Mouse (Mus musculus) spleen, adult 2 months (tissue): ENCODE measurements around the gene 1700003E16Rik. TPM values are rescaled to one million over a fixed set of nuclear protein-coding genes. Genes with fewer than 3 reads are reported as not detected.
A peak's percentile ranks its signal among the peaks of the same experiment; 100 is the strongest.

ENCODE experiments used
- DNase-seq, 2 experiments: peaks; one replicate each; pipeline versions ENCODE4 v3.0.0 to v3.0.0-alpha.2; 2012 to 2021; ENCODE audit warnings: low spot score in 2 of 2, low read depth in 1 of 2
- H3K27ac ChIP-seq: fragments of 200-500 bp; 2 replicates; pipeline ENCODE4 v1.5.1; 2012; ENCODE audit warnings: low read length, inconsistent platforms; ENCODE audit not compliant: insufficient read depth
- H3K27me3 ChIP-seq: fragments of 200-500 bp; 2 replicates; pipeline ENCODE4 v1.6.1; 2012; ENCODE audit warnings: mild to moderate bottlenecking, moderate library complexity, low read length, inconsistent platforms; ENCODE audit not compliant: control insufficient read depth, insufficient read depth
- H3K36me3 ChIP-seq: fragments of 200-500 bp; 2 replicates; pipeline ENCODE4 v1.6.1; 2012; ENCODE audit warnings: mild to moderate bottlenecking, low read length, inconsistent platforms; ENCODE audit not compliant: control insufficient read depth, insufficient read depth
- H3K4me1 ChIP-seq: fragments of 200-500 bp; 2 replicates; pipeline ENCODE4 v1.6.1; 2011; ENCODE audit warnings: inconsistent platforms; ENCODE audit not compliant: control insufficient read depth, insufficient read depth, insufficient read length
- H3K4me3 ChIP-seq: fragments of 200-500 bp; 2 replicates; pipeline ENCODE4 v1.5.1; 2011; ENCODE audit warnings: mild to moderate bottlenecking, inconsistent platforms; ENCODE audit not compliant: insufficient read depth, insufficient read length; ENCODE audit errors: extremely low read depth
- CTCF ChIP-seq: fragments of 200-500 bp; IDR thresholded peaks from 2 replicates; pipeline ENCODE4 v1.5.1; 2011; ENCODE audit warnings: mild to moderate bottlenecking, inconsistent platforms; ENCODE audit not compliant: insufficient read depth, insufficient read length, insufficient replicate concordance; ENCODE audit errors: extremely low read depth
- POLR2A ChIP-seq: fragments of 200-500 bp; IDR thresholded peaks from 2 replicates; pipeline ENCODE4 v1.6.1; 2011; ENCODE audit warnings: low read depth, low read length, inconsistent platforms
- WGBS: fragments of 180-500 bp; shearing (Covaris S2); methylation state at CpG from one replicate; pipeline ENCODE4 v1.1.7; 2018; 5-methylcytosine and 5-hydroxymethylcytosine counted together
- polyA plus RNA-seq: library from polyadenylated mRNA; depleted of rRNA; stranded (reverse); fragments of >200 nt; gene quantifications from 2 replicates; pipeline ENCODE4 v1.2.3, GENCODE M21; 2012

The 1700003E16Rik gene
- polyA plus RNA-seq, 1 experiment = 0.05 TPM

GRCm38 (mm10) chr6:83115682-83116372 is 40.4 kb upstream of the 1700003E16Rik start:
- Histone ChIP-seq H3K4me1 (peaks cover 17% of the 10 kb centered on the region), H3K4me3 (peak overlapping the region; percentile 75), H3K27me3 (no peaks in the 10 kb centered on the region), H3K27ac (peak overlapping the region; percentile 43), H3K36me3 (peaks cover 2% of the 10 kb centered on the region)
- DNase-seq = peak in 1 of 2 experiments; percentile 36
- TF ChIP-seq POLR2A = no peak
- no peak for TF ChIP-seq CTCF
- 3% methylated on average over 41 of the region's 48 CpGs for WGBS

GRCm38 (mm10) chr6:83116373-83117164 is 39.6 kb upstream of the 1700003E16Rik start:
- TF ChIP-seq CTCF (no peak), POLR2A (no peak)
- H3K4me1 ChIP-seq = peaks cover 17% of the 10 kb centered on the region
- H3K4me3 ChIP-seq = 0 out of 2 replicates have a peak overlapping the region, but pooled peaks have one; percentile 75
- H3K27me3 ChIP-seq = no peaks in the 10 kb centered on the region
- H3K36me3 ChIP-seq = peaks cover 2% of the 10 kb centered on the region
- no peak for DNase-seq
- 85% methylated on average over 11 of the region's 11 CpGs for WGBS
- H3K27ac ChIP-seq = no peak overlapping the region

- WGBS = 91% methylated on average over 4 of the region's 4 CpGs
- no peak overlapping the region for H3K27ac ChIP-seq
- no peak for TF ChIP-seq POLR2A
- no peak for TF ChIP-seq CTCF
- DNase-seq = no peak
- H3K4me3 ChIP-seq = no peak overlapping the region
- peaks cover 2% of the 10 kb centered on the region for H3K36me3 ChIP-seq
- peaks cover 19% of the 10 kb centered on the region for H3K4me1 ChIP-seq
- no peaks in the 10 kb centered on the region for H3K27me3 ChIP-seq
Measured at GRCm38 (mm10) chr6:83117165-83117438, 39.1 kb upstream of the 1700003E16Rik start.

- no peaks in the 10 kb centered on the region for H3K27me3 ChIP-seq
- peaks cover 2% of the 10 kb centered on the region for H3K36me3 ChIP-seq
- no peak for DNase-seq
- no peak overlapping the region for H3K27ac ChIP-seq
- H3K4me1 ChIP-seq = peaks cover 22% of the 10 kb centered on the region
- 96% methylated on average over 13 of the region's 13 CpGs for WGBS
- no peak overlapping the region for H3K4me3 ChIP-seq
- TF ChIP-seq CTCF = no peak
Measured at GRCm38 (mm10) chr6:83117616-83118015, 38.6 kb upstream of the 1700003E16Rik start.

- Histone ChIP-seq H3K27me3 (no peaks in the 10 kb centered on the region), H3K4me1 (peaks cover 22% of the 10 kb centered on the region), H3K4me3 (no peak overlapping the region), H3K36me3 (peaks cover 2% of the 10 kb centered on the region), H3K27ac (no peak overlapping the region)
- TF ChIP-seq CTCF (no peak), POLR2A (no peak)
- WGBS = 92% methylated on average over 11 of the region's 11 CpGs
- DNase-seq = no peak
Measured at GRCm38 (mm10) chr6:83118369-83118768, 37.8 kb upstream of the 1700003E16Rik start.

GRCm38 (mm10) chr6:83118825-83119733 is 37.1 kb upstream of the 1700003E16Rik start:
- Histone ChIP-seq H3K4me3 (no peak overlapping the region), H3K4me1 (peaks cover 24% of the 10 kb centered on the region), H3K27ac (no peak overlapping the region), H3K27me3 (no peaks in the 10 kb centered on the region), H3K36me3 (peaks cover 2% of the 10 kb centered on the region)
- TF ChIP-seq CTCF (no peak), POLR2A (no peak)
- no peak for DNase-seq
- 55% methylated on average over 14 of the region's 14 CpGs for WGBS

- no peak for DNase-seq
- H3K27ac ChIP-seq = no peak overlapping the region
- H3K27me3 ChIP-seq = no peaks in the 10 kb centered on the region
- no peak for TF ChIP-seq POLR2A
- TF ChIP-seq CTCF = no peak
- peaks cover 28% of the 10 kb centered on the region for H3K4me1 ChIP-seq
- H3K36me3 ChIP-seq = peaks cover 2% of the 10 kb centered on the region
- 44% methylated on average over 7 of the region's 7 CpGs for WGBS
- no peak overlapping the region for H3K4me3 ChIP-seq
Measured at GRCm38 (mm10) chr6:83119734-83120051, 36.5 kb upstream of the 1700003E16Rik start.
